Mouse (Mus musculus) limb, embryonic 11.5 days (tissue): Measurements from ENCODE around the gene Dusp10. TPM values are rescaled to one million over a fixed set of nuclear protein-coding genes. Genes with fewer than 3 reads are reported as not detected.

ENCODE experiments used
- ATAC-seq: fragments of 200-750 bp; cut with Nextera tagmentation; 2 replicates; pipeline ENCODE4 v1.8.0; 2017; ENCODE audit warnings: low read depth; ENCODE audit not compliant: insufficient number of reproducible peaks, low FRiP score, low TSS enrichment
- DNase-seq: peaks from one replicate; pipeline ENCODE4 v3.0.0-alpha.2; 2015; ENCODE audit warnings: low spot score
- H3K27ac ChIP-seq: fragments of 300-500 bp; sonication (generic); replicated peaks from 2 replicates; pipeline ENCODE4 v1.5.1; 2014; ENCODE audit warnings: low read depth, mild to moderate bottlenecking, low read length
- H3K27me3 ChIP-seq: fragments of 300-500 bp; sonication (generic); 2 replicates; pipeline ENCODE4 v1.6.1; 2014; ENCODE audit warnings: mild to moderate bottlenecking, low read length, mixed read lengths; ENCODE audit not compliant: control insufficient read depth, insufficient read depth
- H3K36me3 ChIP-seq: fragments of 300-500 bp; sonication (generic); 2 replicates; pipeline ENCODE4 v1.6.1; 2014; ENCODE audit warnings: mild to moderate bottlenecking, low read length, moderate library complexity, mixed read lengths; ENCODE audit not compliant: control insufficient read depth, insufficient read depth
- H3K4me1 ChIP-seq: fragments of 300-500 bp; sonication (generic); 2 replicates; pipeline ENCODE4 v1.6.1; 2014; ENCODE audit warnings: low read length, mixed read lengths; ENCODE audit not compliant: control insufficient read depth, insufficient read depth
- H3K4me2 ChIP-seq: fragments of 300-500 bp; sonication (generic); 2 replicates; pipeline ENCODE4 v1.6.1; 2014; ENCODE audit warnings: low read depth, mild to moderate bottlenecking, moderate library complexity; ENCODE audit not compliant: severe bottlenecking
- H3K4me3 ChIP-seq: fragments of 300-500 bp; sonication (generic); 2 replicates; pipeline ENCODE4 v1.5.1; 2014; ENCODE audit warnings: low read depth, low read length
- H3K9ac ChIP-seq: fragments of 300-500 bp; sonication (generic); 2 replicates; pipeline ENCODE4 v1.6.1; 2014; ENCODE audit warnings: mild to moderate bottlenecking, low read length
- H3K9me3 ChIP-seq: fragments of 300-500 bp; sonication (generic); 2 replicates; pipeline ENCODE4 v1.6.1; 2016; ENCODE audit warnings: low read length; ENCODE audit not compliant: control insufficient read depth
- WGBS: fragments of 180-500 bp; shearing (Covaris S2); extraction: QIAGEN DNeasy Blood & Tissue Kit; methylation state at CpG from one replicate; pipeline ENCODE4 v1.1.7; 2014; 5-methylcytosine and 5-hydroxymethylcytosine counted together
- polyA plus RNA-seq: library from polyadenylated mRNA; unstranded; fragments of >200 nt; fragmentation: Nextera tagmentation; extraction: Ambion mirVana; gene quantifications from 2 replicates; pipeline ENCODE4 v1.2.1, GENCODE M21; 2014

The Dusp10 gene
- polyA plus RNA-seq, 1 experiment from 2014 or later, result 4.8 TPM

- no peak for DNase-seq
- WGBS, result 81% methylated on average over 9 of the region's 9 CpGs
Observed at GRCm38 (mm10) chr1:184042745-184043144, 29.6 kb downstream of the Dusp10 start.

DNA sequence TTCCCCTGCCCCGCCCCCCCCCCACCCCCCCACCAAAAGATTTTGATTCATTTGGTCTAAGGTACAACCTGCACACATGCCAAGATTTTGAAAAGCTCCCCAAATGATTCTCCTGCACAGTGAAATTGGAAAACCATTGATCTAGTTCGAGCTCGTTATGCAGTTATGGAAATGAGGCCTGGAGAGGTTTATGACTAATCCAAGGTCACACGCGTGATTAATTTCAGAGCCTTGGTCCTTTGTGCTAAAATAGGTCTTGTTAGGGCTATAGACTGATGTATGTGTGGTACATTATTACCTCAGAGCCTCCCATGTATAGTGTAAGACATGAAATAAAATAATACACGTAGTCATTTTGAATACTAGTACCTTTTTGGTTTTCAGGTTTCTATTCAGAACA lies 30.3 kb downstream of the Dusp10 start:
- ATAC-seq (no peak), DNase-seq (no peak)
- H3K4me1 ChIP-seq, result peaks cover 19% of the 10 kb centered on the region
- H3K9me3 ChIP-seq, result no peaks in the 10 kb centered on the region
- H3K27me3 ChIP-seq, result no peaks in the 10 kb centered on the region
- 92% methylated on average over 5 of the region's 6 CpGs for WGBS
- no peak overlapping the region for H3K9ac ChIP-seq
- no peak overlapping the region for H3K27ac ChIP-seq
- no peak overlapping the region for H3K4me2 ChIP-seq
- H3K4me3 ChIP-seq, result no peak overlapping the region
- H3K36me3 ChIP-seq, result no peaks in the 10 kb centered on the region

More at GRCm38 (mm10) chr1:184042745-184043144, 29.6 kb downstream of the Dusp10 start:
- no peak overlapping the region for H3K4me3 ChIP-seq
- H3K27me3 ChIP-seq, result no peaks in the 10 kb centered on the region
- H3K36me3 ChIP-seq, result no peaks in the 10 kb centered on the region
- no peak overlapping the region for H3K27ac ChIP-seq
- H3K4me2 ChIP-seq, result no peak overlapping the region
- ATAC-seq, result no peak
- peaks cover 19% of the 10 kb centered on the region for H3K4me1 ChIP-seq
- no peak overlapping the region for H3K9ac ChIP-seq
- H3K9me3 ChIP-seq, result no peaks in the 10 kb centered on the region

GRCm38 (mm10) chr1:184046070-184046677 lies 33.1 kb downstream of the Dusp10 start:
- Histone ChIP-seq H3K36me3 (no peaks in the 10 kb centered on the region), H3K9me3 (no peaks in the 10 kb centered on the region), H3K27me3 (no peaks in the 10 kb centered on the region), H3K4me1 (peaks cover 22% of the 10 kb centered on the region), H3K27ac (peak overlapping the region; percentile 39; the same call in 1 of the 2 replicates), H3K4me3 (no peak overlapping the region), H3K9ac (no peak overlapping the region), H3K4me2 (no peak overlapping the region)
- 13% methylated on average over 6 of the region's 6 CpGs for WGBS
- peak; percentile 80 for ATAC-seq
- DNase-seq, result peak; percentile 76

DNA sequence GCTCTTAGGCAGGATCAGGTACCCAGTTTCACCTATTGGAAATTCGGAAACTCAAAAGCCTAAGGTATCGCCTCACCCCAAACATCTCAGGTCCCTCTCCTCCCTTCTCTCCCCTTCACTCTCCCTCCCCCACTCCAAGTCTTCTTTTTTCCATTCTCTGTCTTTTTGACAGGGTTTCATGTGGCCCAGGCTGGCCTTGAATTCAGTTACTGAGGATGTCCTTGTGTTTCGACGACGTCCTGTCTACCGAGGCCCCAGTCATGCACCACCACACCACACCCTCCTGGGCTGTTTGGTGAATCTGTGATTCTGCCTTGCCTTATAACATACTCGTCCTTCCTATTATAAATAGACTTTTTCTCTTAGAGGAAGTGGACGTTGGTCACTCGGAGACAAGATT lies 34.7 kb downstream of the Dusp10 start:
- Histone ChIP-seq H3K4me1 (peaks cover 21% of the 10 kb centered on the region), H3K9ac (no peak overlapping the region), H3K27ac (no peak overlapping the region), H3K27me3 (no peaks in the 10 kb centered on the region), H3K36me3 (no peaks in the 10 kb centered on the region), H3K9me3 (no peaks in the 10 kb centered on the region), H3K4me2 (no peak overlapping the region), H3K4me3 (no peak overlapping the region)
- ATAC-seq (no peak), DNase-seq (no peak)
- 88% methylated on average over 9 of the region's 9 CpGs for WGBS

- no peak overlapping the region for H3K9ac ChIP-seq
- ATAC-seq, result no peak
- H3K27me3 ChIP-seq, result no peaks in the 10 kb centered on the region
- no peaks in the 10 kb centered on the region for H3K36me3 ChIP-seq
- no peak overlapping the region for H3K27ac ChIP-seq
- peaks cover 21% of the 10 kb centered on the region for H3K4me1 ChIP-seq
- no peaks in the 10 kb centered on the region for H3K9me3 ChIP-seq
- 76% methylated on average over 10 of the region's 10 CpGs for WGBS
- no peak overlapping the region for H3K4me2 ChIP-seq
- H3K4me3 ChIP-seq, result no peak overlapping the region
- DNase-seq, result no peak
Observed at GRCm38 (mm10) chr1:184048675-184049418, 35.7 kb downstream of the Dusp10 start.

- Histone ChIP-seq H3K9ac (no peak overlapping the region), H3K27ac (no peak overlapping the region), H3K36me3 (no peaks in the 10 kb centered on the region), H3K4me2 (no peak overlapping the region), H3K4me3 (no peak overlapping the region), H3K9me3 (no peaks in the 10 kb centered on the region), H3K27me3 (no peaks in the 10 kb centered on the region), H3K4me1 (peaks cover 12% of the 10 kb centered on the region; the same call in 1 of the 2 replicates)
- DNase-seq, result no peak
- no peak for ATAC-seq
- WGBS, result 79% methylated on average over 1 of the region's 1 CpGs
Observed at GRCm38 (mm10) chr1:184051286-184051685, 38.2 kb downstream of the Dusp10 start.

DNA sequence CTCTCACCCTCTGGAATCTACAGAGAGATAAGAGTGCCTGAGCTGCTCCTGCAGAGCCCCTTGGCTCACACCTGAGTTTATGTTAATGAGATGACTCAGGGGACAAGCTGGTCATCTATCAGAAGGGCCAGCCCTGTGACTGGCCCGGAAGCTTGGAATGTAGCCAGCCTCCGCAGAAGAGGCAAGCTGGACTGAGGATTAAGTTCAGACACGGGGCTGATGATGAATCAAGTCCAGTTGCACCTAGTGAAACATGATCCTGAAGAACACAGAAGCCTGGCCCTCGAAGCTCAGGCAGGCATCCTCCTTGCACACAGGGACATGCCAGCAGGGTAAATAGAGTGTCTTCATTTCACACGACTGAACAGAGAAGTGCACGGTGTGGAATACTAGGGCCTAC lies 38.7 kb downstream of the Dusp10 start:
- H3K27me3 ChIP-seq, result no peaks in the 10 kb centered on the region
- H3K9me3 ChIP-seq, result no peaks in the 10 kb centered on the region
- ATAC-seq (no peak), DNase-seq (no peak)
- H3K27ac ChIP-seq, result no peak overlapping the region
- H3K4me3 ChIP-seq, result no peak overlapping the region
- 17% methylated on average over 6 of the region's 6 CpGs for WGBS
- H3K9ac ChIP-seq, result no peak overlapping the region
- no peak overlapping the region for H3K4me2 ChIP-seq
- H3K4me1 ChIP-seq, result peaks cover 9% of the 10 kb centered on the region; the same call in 1 of the 2 replicates
- no peaks in the 10 kb centered on the region for H3K36me3 ChIP-seq

- ATAC-seq (no peak), DNase-seq (no peak)
- H3K4me2 ChIP-seq, result no peak overlapping the region
- H3K4me1 ChIP-seq, result peaks cover 8% of the 10 kb centered on the region; the same call in 1 of the 2 replicates
- no peak overlapping the region for H3K27ac ChIP-seq
- no peak overlapping the region for H3K4me3 ChIP-seq
- no peaks in the 10 kb centered on the region for H3K9me3 ChIP-seq
- H3K27me3 ChIP-seq, result no peaks in the 10 kb centered on the region
- 55% methylated on average over 4 of the region's 4 CpGs for WGBS
- H3K36me3 ChIP-seq, result no peaks in the 10 kb centered on the region
- no peak overlapping the region for H3K9ac ChIP-seq
Observed at GRCm38 (mm10) chr1:184052331-184052730, 39.2 kb downstream of the Dusp10 start.
